Mouse (Mus musculus): ENCODE data around the gene Gabbr1. TPM values are rescaled to one million over a fixed set of nuclear protein-coding genes. Genes with fewer than 3 reads are reported as not detected.
A peak's percentile ranks its signal among the peaks of the same experiment; 100 is the strongest.

The Gabbr1 gene
- polyA plus RNA-seq (2012; rRNA removed) = 2.2 and 2.7 TPM in 2 replicates
- polyA plus RNA-seq (2014; fragmentation: Nextera tagmentation; extraction: Ambion mirVana) = 0.24 and 0.30 TPM in 2 replicates

- peak within 1 kb of the TSS; percentile 20; the same call in 1 of the 2 replicates for H3K9ac ChIP-seq (replicated peaks)
- no peaks in the 10 kb centered on the region for H3K36me3 ChIP-seq (replicated peaks; ENCODE audit: control insufficient read depth, insufficient read depth, low read depth)
- H3K4me2 ChIP-seq (ENCODE audit: low read depth) = peak within 1 kb of the TSS; percentile 64
- no peaks in the 10 kb centered on the region for H3K9me3 ChIP-seq (ENCODE audit: control insufficient read depth, low read length)
- ATAC-seq (ENCODE audit: insufficient read depth) (peak; percentile 69), DNase-seq (ENCODE audit: low read depth in 3 of 3, low spot score in 3 of 3) (no peak)
- WGBS (ENCODE audit: insufficient replicate concordance) = under 1% methylated on average over 47 of the region's 55 CpGs
- H3K27ac ChIP-seq = no peak within 1 kb of the TSS
- peaks cover 64% of the 10 kb centered on the region for H3K27me3 ChIP-seq (ENCODE audit: control insufficient read depth, insufficient read depth, low read length)
- 0 out of 4 replicates have a peak, but pooled peaks cover 0 to 2% of the 10 kb centered on the region in 2 experiments for H3K4me1 ChIP-seq (replicated peaks; ENCODE audit: control insufficient read depth in 2 of 2, insufficient read depth in 2 of 2, low read length in 1 of 2)
- TF ChIP-seq CTCF (IDR thresholded peaks at IDR 0.05; ENCODE audit: low read depth) = no peak
- TF ChIP-seq EP300 (IDR thresholded peaks at IDR 0.05; ENCODE audit: low read depth) = no peak
- H3K4me3 ChIP-seq (ENCODE audit: insufficient read depth in 1 of 2, low read depth in 2 of 2, low read length in 2 of 2) = peak within 1 kb of the TSS; percentile 37 to 50
Measured at GRCm38 (mm10) chr17:37045611-37046311, at the start of gene Gabbr1. Gene Gabbr1 (plus strand): TSS chr17:37045966.

- Histone ChIP-seq H3K36me3 (replicated peaks; ENCODE audit: control insufficient read depth, insufficient read depth, low read depth) (no peaks in the 10 kb centered on the region), H3K9me3 (ENCODE audit: control insufficient read depth, low read length) (no peaks in the 10 kb centered on the region), H3K4me3 (ENCODE audit: insufficient read depth in 1 of 2, low read depth in 2 of 2, low read length in 2 of 2) (no peak overlapping the region), H3K4me2 (ENCODE audit: low read depth) (no peak overlapping the region), H3K27ac (no peak overlapping the region), H3K4me1 (replicated peaks; ENCODE audit: control insufficient read depth in 2 of 2, insufficient read depth in 2 of 2, low read length in 1 of 2) (no peaks in the 10 kb centered on the region), H3K27me3 (ENCODE audit: control insufficient read depth, insufficient read depth, low read length) (no peaks in the 10 kb centered on the region), H3K9ac (replicated peaks) (no peak overlapping the region)
- TF ChIP-seq CTCF (IDR thresholded peaks at IDR 0.05; ENCODE audit: low read depth) = peak; percentile 80
- TF ChIP-seq EP300 (IDR thresholded peaks at IDR 0.05; ENCODE audit: low read depth) = no peak
- WGBS (ENCODE audit: insufficient replicate concordance) = 22% methylated on average over 7 of the region's 7 CpGs
- no peak for ATAC-seq (ENCODE audit: insufficient read depth)
- DNase-seq (ENCODE audit: low read depth in 3 of 3, low spot score in 3 of 3) = peak; percentile 24 to 33 (median 30)
Measured at GRCm38 (mm10) chr17:36997033-36997735, 48.6 kb upstream of the Gabbr1 start.

GRCm38 (mm10) chr17:36998477-36998876 lies 47.3 kb upstream of the Gabbr1 start:
- ATAC-seq (ENCODE audit: insufficient read depth) (no peak), DNase-seq (ENCODE audit: low read depth in 3 of 3, low spot score in 3 of 3) (no peak)
- H3K9ac ChIP-seq (replicated peaks) = no peak overlapping the region
- no peak for TF ChIP-seq CTCF (IDR thresholded peaks at IDR 0.05; ENCODE audit: low read depth)
- no peaks in the 10 kb centered on the region for H3K9me3 ChIP-seq (ENCODE audit: control insufficient read depth, low read length)
- H3K4me3 ChIP-seq (ENCODE audit: insufficient read depth in 1 of 2, low read depth in 2 of 2, low read length in 2 of 2) = no peak overlapping the region
- no peaks in the 10 kb centered on the region for H3K4me1 ChIP-seq (replicated peaks; ENCODE audit: control insufficient read depth in 2 of 2, insufficient read depth in 2 of 2, low read length in 1 of 2)
- 40% methylated on average over 2 of the region's 2 CpGs for WGBS (ENCODE audit: insufficient replicate concordance)
- no peak overlapping the region for H3K27ac ChIP-seq
- peaks cover 12% of the 10 kb centered on the region for H3K27me3 ChIP-seq (ENCODE audit: control insufficient read depth, insufficient read depth, low read length)
- no peak overlapping the region for H3K4me2 ChIP-seq (ENCODE audit: low read depth)
- H3K36me3 ChIP-seq (replicated peaks; ENCODE audit: control insufficient read depth, insufficient read depth, low read depth) = no peaks in the 10 kb centered on the region

GRCm38 (mm10) chr17:37000863-37001262 lies 44.9 kb upstream of the Gabbr1 start, which contains the start of gene Zfp57:
Gene Zfp57 (plus strand): TSS chr17:37001163.
- TF ChIP-seq EP300 (IDR thresholded peaks at IDR 0.05; ENCODE audit: low read depth) (no peak), CTCF (IDR thresholded peaks at IDR 0.05; ENCODE audit: low read depth) (no peak)
- H3K4me1 ChIP-seq (replicated peaks; ENCODE audit: control insufficient read depth in 2 of 2, insufficient read depth in 2 of 2, low read length in 1 of 2) = no peaks in the 10 kb centered on the region
- H3K27ac ChIP-seq = no peak within 1 kb of the TSS
- ATAC-seq (ENCODE audit: insufficient read depth) (no peak), DNase-seq (ENCODE audit: low read depth in 3 of 3, low spot score in 3 of 3) (no peak)
- no peak within 1 kb of the TSS for H3K4me3 ChIP-seq (ENCODE audit: insufficient read depth in 1 of 2, low read depth in 2 of 2, low read length in 2 of 2)
- peaks cover 12% of the 10 kb centered on the region for H3K27me3 ChIP-seq (ENCODE audit: control insufficient read depth, insufficient read depth, low read length)
- no peaks in the 10 kb centered on the region for H3K9me3 ChIP-seq (ENCODE audit: control insufficient read depth, low read length)
- 63% methylated on average over 7 of the region's 7 CpGs for WGBS (ENCODE audit: insufficient replicate concordance)
- H3K9ac ChIP-seq (replicated peaks) = no peak within 1 kb of the TSS
- no peaks in the 10 kb centered on the region for H3K36me3 ChIP-seq (replicated peaks; ENCODE audit: control insufficient read depth, insufficient read depth, low read depth)
- no peak within 1 kb of the TSS for H3K4me2 ChIP-seq (ENCODE audit: low read depth)

Measured in liver, embryonic 14.5 days (tissue).